Comparison of ENCODE assay signal across 24 mouse cellular contexts in the genomic region with DNA sequence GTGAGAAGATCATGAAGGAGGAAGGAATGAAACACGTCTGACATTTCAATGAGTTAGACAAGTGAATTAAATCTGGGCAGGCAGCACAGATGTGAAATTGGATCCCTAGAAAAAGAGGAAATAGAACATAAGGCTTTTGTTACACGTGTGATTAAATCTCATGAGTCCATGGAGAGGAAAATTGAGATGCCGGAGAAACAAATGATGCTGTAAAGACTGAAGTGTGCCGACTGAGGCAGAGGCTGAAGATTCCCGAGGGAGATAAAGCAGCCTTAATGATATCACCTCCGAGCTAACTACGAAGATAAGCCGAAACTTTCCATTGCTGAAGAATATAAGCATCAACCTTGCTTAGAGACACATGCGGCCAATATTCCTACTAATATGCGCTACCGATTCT.
"Had no signal": no experiment of that assay in that cellular context is flagged by ENCODE, and none has a peak within 500 bp of the region (broad histone marks: within the 10 kb centered on the region; RNA-seq: fewer than 3 reads in every experiment).

No protein-coding gene starts in this region.

- H3K4me1 ChIP-seq: heart, embryonic 10.5 days; heart, embryonic 12.5 days; hindbrain, embryonic 10.5 days; hindbrain, embryonic 12.5 days; intestine, embryonic 15.5 days; limb, embryonic 15.5 days; liver, embryonic 12.5 days had no signal

- DNase-seq: gastrocnemius, adult 2 months; gastrocnemius, postnatal 10 days; gastrocnemius, postnatal 25 days; heart, adult 18-20 months; heart, postnatal 10 days; heart, postnatal 4 days; kidney, adult 18-20 months; kidney, adult 8-10 months; kidney, postnatal 10 days; kidney, postnatal 25 days; kidney, postnatal 4 days had no signal

- H3K27me3 ChIP-seq: heart, embryonic 12.5 days; hindbrain, embryonic 12.5 days; intestine, embryonic 15.5 days; limb, embryonic 15.5 days; liver, embryonic 12.5 days had no signal

- H3K4me2 ChIP-seq: heart, embryonic 12.5 days; hindbrain, embryonic 12.5 days; hindbrain, embryonic 14.5 days; intestine, embryonic 15.5 days; limb, embryonic 15.5 days; liver, embryonic 12.5 days had no signal

- H3K9ac ChIP-seq: heart, embryonic 12.5 days; hindbrain, embryonic 12.5 days; hindbrain, embryonic 14.5 days; intestine, embryonic 15.5 days; limb, embryonic 15.5 days; liver, embryonic 12.5 days; liver, embryonic 14.5 days had no signal

- ATAC-seq: inflammation-experienced regulatory T-cells, adult 6 months; intestine, embryonic 15.5 days; intestine, postnatal 0 days; liver, embryonic 12.5 days had no signal

- H3K27ac ChIP-seq: gastrocnemius, adult 2 months; heart, embryonic 10.5 days; hindbrain, embryonic 10.5 days; hindbrain, embryonic 12.5 days; hindbrain, embryonic 14.5 days; intestine, embryonic 15.5 days; layer of hippocampus, adult 2 months; left cerebral cortex, adult 2 months; limb, embryonic 15.5 days; liver, embryonic 12.5 days; liver, embryonic 14.5 days had no signal

- H3K4me3 ChIP-seq: gastrocnemius, adult 2 months; heart, embryonic 10.5 days; heart, embryonic 12.5 days; hindbrain, embryonic 10.5 days; hindbrain, embryonic 12.5 days; intestine, embryonic 15.5 days; layer of hippocampus, adult 2 months; left cerebral cortex, adult 2 months; limb, embryonic 15.5 days; liver, embryonic 12.5 days had no signal

- H3K36me3 ChIP-seq: heart, embryonic 10.5 days; heart, embryonic 12.5 days; hindbrain, embryonic 10.5 days; hindbrain, embryonic 12.5 days; intestine, embryonic 15.5 days; limb, embryonic 15.5 days; liver, embryonic 12.5 days had no signal

- H3K9me3 ChIP-seq: heart, embryonic 10.5 days; heart, embryonic 12.5 days; hindbrain, embryonic 10.5 days; hindbrain, embryonic 12.5 days; intestine, embryonic 15.5 days; limb, embryonic 15.5 days had no signal
